Mouse (Mus musculus) lung, adult 2 months (tissue): ENCODE measurements around the gene Tacc3.

ENCODE experiments used
- CTCF ChIP-seq: fragments of 200-500 bp; IDR thresholded peaks from 2 replicates; pipeline ENCODE4 v1.5.1; 2011; ENCODE audit warnings: mild to moderate bottlenecking, low read length, control low read depth; ENCODE audit not compliant: insufficient read depth
- POLR2A ChIP-seq: fragments of 200-500 bp; IDR thresholded peaks from 2 replicates; pipeline ENCODE4 v1.6.1; 2011; ENCODE audit warnings: low read depth, mild to moderate bottlenecking, control low read depth, low read length, borderline replicate concordance; ENCODE audit errors: extremely low read depth

DNA sequence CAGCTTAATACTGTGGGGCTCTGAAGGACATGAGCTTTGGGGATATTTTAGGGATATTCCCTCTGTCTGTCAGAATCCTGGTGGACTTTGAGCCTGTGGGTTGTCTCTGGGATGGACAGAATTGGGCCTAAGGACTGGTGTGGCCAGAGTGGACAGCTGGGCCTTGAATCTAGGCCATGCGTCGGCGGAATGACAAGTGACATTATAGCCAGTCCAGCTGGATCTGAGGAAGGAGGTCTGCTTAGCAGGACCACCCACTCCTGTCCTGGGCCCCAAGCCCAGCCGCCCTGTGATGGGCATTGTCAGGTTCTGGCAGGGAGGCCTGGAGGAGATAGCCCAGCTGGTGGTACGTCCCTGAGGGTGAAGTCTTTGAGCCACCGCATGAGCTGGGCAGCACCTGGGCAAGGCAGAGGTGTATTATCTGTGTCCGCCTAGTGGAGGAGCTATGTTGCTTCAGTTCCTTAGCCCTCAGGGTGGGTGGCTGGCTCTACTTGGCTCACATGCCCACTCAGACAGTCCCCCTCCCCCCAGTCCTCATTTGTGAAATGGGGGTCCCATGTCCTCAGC is 68.2 kb downstream of the Tacc3 start:
- no peak for TF ChIP-seq POLR2A
- peak; percentile 17; the same call in 1 of the 2 replicates for TF ChIP-seq CTCF
